Mouse (Mus musculus) limb, embryonic 11.5 days (tissue): ENCODE results near the gene Kmt2a. TPM values are rescaled to one million over a fixed set of nuclear protein-coding genes. Genes with fewer than 3 reads are reported as not detected.

Experiments used
- ATAC-seq: fragments of 200-750 bp; cut with Nextera tagmentation; 2 replicates; pipeline ENCODE4 v1.8.0; 2017; ENCODE audit warnings: low read depth; ENCODE audit not compliant: insufficient number of reproducible peaks, low FRiP score, low TSS enrichment
- DNase-seq: peaks from one replicate; pipeline ENCODE4 v3.0.0-alpha.2; 2015; ENCODE audit warnings: low spot score
- H3K27ac ChIP-seq: fragments of 300-500 bp; sonication (generic); replicated peaks from 2 replicates; pipeline ENCODE4 v1.5.1; 2014; ENCODE audit warnings: low read depth, mild to moderate bottlenecking, low read length
- H3K27me3 ChIP-seq: fragments of 300-500 bp; sonication (generic); 2 replicates; pipeline ENCODE4 v1.6.1; 2014; ENCODE audit warnings: mild to moderate bottlenecking, low read length, mixed read lengths; ENCODE audit not compliant: control insufficient read depth, insufficient read depth
- H3K36me3 ChIP-seq: fragments of 300-500 bp; sonication (generic); 2 replicates; pipeline ENCODE4 v1.6.1; 2014; ENCODE audit warnings: mild to moderate bottlenecking, low read length, moderate library complexity, mixed read lengths; ENCODE audit not compliant: control insufficient read depth, insufficient read depth
- H3K4me1 ChIP-seq: fragments of 300-500 bp; sonication (generic); 2 replicates; pipeline ENCODE4 v1.6.1; 2014; ENCODE audit warnings: low read length, mixed read lengths; ENCODE audit not compliant: control insufficient read depth, insufficient read depth
- H3K4me2 ChIP-seq: fragments of 300-500 bp; sonication (generic); 2 replicates; pipeline ENCODE4 v1.6.1; 2014; ENCODE audit warnings: low read depth, mild to moderate bottlenecking, moderate library complexity; ENCODE audit not compliant: severe bottlenecking
- H3K4me3 ChIP-seq: fragments of 300-500 bp; sonication (generic); 2 replicates; pipeline ENCODE4 v1.5.1; 2014; ENCODE audit warnings: low read depth, low read length
- H3K9ac ChIP-seq: fragments of 300-500 bp; sonication (generic); 2 replicates; pipeline ENCODE4 v1.6.1; 2014; ENCODE audit warnings: mild to moderate bottlenecking, low read length
- H3K9me3 ChIP-seq: fragments of 300-500 bp; sonication (generic); 2 replicates; pipeline ENCODE4 v1.6.1; 2016; ENCODE audit warnings: low read length; ENCODE audit not compliant: control insufficient read depth
- WGBS: fragments of 180-500 bp; shearing (Covaris S2); extraction: QIAGEN DNeasy Blood & Tissue Kit; methylation state at CpG from one replicate; pipeline ENCODE4 v1.1.7; 2014; 5-methylcytosine and 5-hydroxymethylcytosine counted together
- polyA plus RNA-seq: library from polyadenylated mRNA; unstranded; fragments of >200 nt; fragmentation: Nextera tagmentation; extraction: Ambion mirVana; gene quantifications from 2 replicates; pipeline ENCODE4 v1.2.1, GENCODE M21; 2014

The Kmt2a gene
- polyA plus RNA-seq: 13.7 and 14.8 TPM in 2 replicates

- Histone ChIP-seq H3K27me3 (no peaks in the 10 kb centered on the region), H3K4me3 (peak within 1 kb of the TSS; percentile 99), H3K9me3 (no peaks in the 10 kb centered on the region), H3K4me2 (peak within 1 kb of the TSS; percentile 77), H3K4me1 (peaks cover 9% of the 10 kb centered on the region), H3K36me3 (no peaks in the 10 kb centered on the region), H3K27ac (peak within 1 kb of the TSS; percentile 95), H3K9ac (peak within 1 kb of the TSS; percentile 93)
- DNase-seq (peak; percentile 100), ATAC-seq (peak; percentile 72)
- under 1% methylated on average over 47 of the region's 71 CpGs for WGBS
Measured at GRCm38 (mm10) chr9:44881221-44881871, at the start of gene Kmt2a. TSS of gene Kmt2a (minus strand) at chr9:44881296.

- peak overlapping the region; percentile 82; the same call in 1 of the 2 replicates for H3K27ac ChIP-seq
- peak overlapping the region; percentile 92 for H3K4me3 ChIP-seq
- 73% methylated on average over 2 of the region's 2 CpGs for WGBS
- no peaks in the 10 kb centered on the region for H3K36me3 ChIP-seq
- no peaks in the 10 kb centered on the region for H3K27me3 ChIP-seq
- peak overlapping the region; percentile 90; the same call in 1 of the 2 replicates for H3K9ac ChIP-seq
- ATAC-seq (no peak), DNase-seq (no peak)
- peaks cover 4% of the 10 kb centered on the region; the same call in 1 of the 2 replicates for H3K4me1 ChIP-seq
- no peaks in the 10 kb centered on the region for H3K9me3 ChIP-seq
- peak overlapping the region; percentile 81 for H3K4me2 ChIP-seq
Measured at GRCm38 (mm10) chr9:44921543-44921942, 40.4 kb upstream of the Kmt2a start.

DNA sequence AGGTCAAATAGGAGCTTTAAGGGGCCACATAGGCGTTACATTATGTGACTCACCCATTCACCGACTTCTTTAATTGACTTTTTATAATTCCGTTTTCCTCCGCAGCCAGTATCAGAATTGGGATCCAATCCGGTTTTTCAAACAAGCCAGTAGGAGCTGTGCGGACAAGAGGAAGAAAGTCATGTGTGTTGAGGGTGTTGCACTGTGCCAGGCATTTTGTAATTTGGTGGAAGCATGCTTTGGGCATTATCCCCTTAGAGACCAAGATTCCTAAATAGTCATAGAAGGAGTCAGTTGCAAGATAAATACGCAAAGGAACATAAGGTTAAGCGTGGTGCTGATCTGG is 40.0 kb upstream of the Kmt2a start:
- Histone ChIP-seq H3K4me1 (peaks cover 4% of the 10 kb centered on the region; the same call in 1 of the 2 replicates), H3K9me3 (no peaks in the 10 kb centered on the region), H3K4me2 (peak overlapping the region; percentile 81), H3K27ac (peak overlapping the region; percentile 82), H3K27me3 (no peaks in the 10 kb centered on the region), H3K9ac (peak overlapping the region; percentile 90), H3K36me3 (no peaks in the 10 kb centered on the region), H3K4me3 (peak overlapping the region; percentile 92)
- under 1% methylated on average over 8 of the region's 8 CpGs for WGBS
- DNase-seq (no peak), ATAC-seq (peak; percentile 73)

DNA sequence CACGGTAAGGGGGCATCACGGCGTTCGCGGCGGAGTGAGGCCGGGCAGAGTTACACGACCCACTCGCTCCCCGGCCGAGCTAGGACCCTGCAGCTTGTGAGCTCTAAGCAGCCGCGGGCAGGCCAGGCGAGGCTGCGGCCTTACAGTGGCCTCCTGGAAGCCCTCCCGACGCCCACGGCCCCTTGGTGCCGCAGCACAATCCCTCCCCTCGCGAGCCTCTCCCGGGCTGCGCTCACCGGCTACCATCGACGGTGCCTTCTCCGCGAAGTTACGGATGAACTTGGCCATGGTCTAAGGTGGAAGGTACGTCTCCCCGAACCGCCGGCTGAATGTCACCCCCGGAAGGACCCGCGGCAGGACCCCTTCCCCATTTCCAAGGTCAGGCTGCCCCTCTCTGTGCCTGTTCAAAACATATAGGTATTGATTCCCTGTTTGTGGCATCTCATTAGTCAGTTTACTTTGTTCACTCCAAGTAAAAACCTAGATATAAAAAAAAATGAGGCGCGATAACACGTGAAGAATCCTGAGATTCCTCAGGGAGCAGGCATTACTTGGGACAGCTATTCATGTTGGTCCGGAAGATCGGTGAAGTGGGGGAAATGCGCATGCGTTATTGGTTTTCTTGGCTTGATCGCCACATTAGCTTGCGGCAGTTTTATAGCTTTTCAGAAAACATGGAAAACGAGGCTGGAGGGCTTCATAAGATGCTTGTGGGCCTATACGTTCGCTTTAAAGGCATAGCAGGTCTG is 39.5 kb upstream of the Kmt2a start, which contains the start of gene Atp5l:
TSS of gene Atp5l (minus strand) at position 369 of the 749 bp plus-strand sequence.
- no peaks in the 10 kb centered on the region for H3K9me3 ChIP-seq
- no peaks in the 10 kb centered on the region for H3K27me3 ChIP-seq
- H3K4me1 ChIP-seq: peaks cover 4% of the 10 kb centered on the region; the same call in 1 of the 2 replicates
- H3K27ac ChIP-seq: peak within 1 kb of the TSS; percentile 82
- no peaks in the 10 kb centered on the region for H3K36me3 ChIP-seq
- peak within 1 kb of the TSS; percentile 90 for H3K9ac ChIP-seq
- DNase-seq: peak; percentile 90
- ATAC-seq: peak; percentile 86
- H3K4me2 ChIP-seq: peak within 1 kb of the TSS; percentile 81
- WGBS: under 1% methylated on average over 48 of the region's 48 CpGs
- peak within 1 kb of the TSS; percentile 92 for H3K4me3 ChIP-seq

- peak overlapping the region; percentile 92 for H3K4me3 ChIP-seq
- DNase-seq: no peak
- H3K27me3 ChIP-seq: no peaks in the 10 kb centered on the region
- peak overlapping the region; percentile 81 for H3K4me2 ChIP-seq
- H3K9ac ChIP-seq: peak overlapping the region; percentile 90
- ATAC-seq: no peak
- no peaks in the 10 kb centered on the region for H3K36me3 ChIP-seq
- H3K27ac ChIP-seq: no peak overlapping the region
- no peaks in the 10 kb centered on the region for H3K9me3 ChIP-seq
- WGBS: 44% methylated on average over 2 of the region's 2 CpGs
- H3K4me1 ChIP-seq: peaks cover 4% of the 10 kb centered on the region; the same call in 1 of the 2 replicates
Measured at GRCm38 (mm10) chr9:44919606-44920005, 38.5 kb upstream of the Kmt2a start.

- H3K4me3 ChIP-seq: no peak overlapping the region
- peaks cover 2% of the 10 kb centered on the region; the same call in 1 of the 2 replicates for H3K36me3 ChIP-seq
- no peak overlapping the region for H3K27ac ChIP-seq
- H3K9ac ChIP-seq: no peak overlapping the region
- peaks cover 4% of the 10 kb centered on the region; the same call in 1 of the 2 replicates for H3K4me1 ChIP-seq
- WGBS: 67% methylated on average over 1 of the region's 1 CpGs
- H3K4me2 ChIP-seq: no peak overlapping the region
- DNase-seq (peak; percentile 45), ATAC-seq (no peak)
- H3K27me3 ChIP-seq: no peaks in the 10 kb centered on the region
- H3K9me3 ChIP-seq: no peaks in the 10 kb centered on the region
Measured at GRCm38 (mm10) chr9:44916196-44916595, 35.1 kb upstream of the Kmt2a start.

DNA sequence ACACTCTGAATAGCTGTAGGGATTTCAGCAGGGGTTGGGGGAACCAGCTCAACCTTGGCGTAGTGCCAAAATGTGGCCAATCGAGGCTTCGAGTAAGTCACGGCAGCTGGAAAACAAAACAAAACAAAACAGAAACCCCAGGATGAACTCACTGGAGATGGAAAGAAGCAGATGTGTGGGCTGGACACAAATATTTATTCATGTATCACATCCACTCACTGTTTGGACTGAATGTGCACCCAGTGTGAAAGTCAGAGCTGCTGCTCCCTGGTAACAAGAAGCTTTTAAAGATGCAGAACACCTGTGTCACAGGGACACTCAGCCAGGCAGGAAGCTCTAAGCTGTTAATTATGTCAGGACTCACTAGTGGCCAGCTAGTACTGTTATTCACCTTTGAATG is 33.6 kb upstream of the Kmt2a start:
- H3K27ac ChIP-seq: no peak overlapping the region
- no peaks in the 10 kb centered on the region for H3K27me3 ChIP-seq
- no peak overlapping the region for H3K4me2 ChIP-seq
- H3K4me3 ChIP-seq: no peak overlapping the region
- ATAC-seq: no peak
- whole genome bisulfite sequencing: 80% methylated on average over 4 of the region's 4 CpGs
- H3K9ac ChIP-seq: no peak overlapping the region
- peaks cover 2% of the 10 kb centered on the region; the same call in 1 of the 2 replicates for H3K36me3 ChIP-seq
- no peak for DNase-seq
- no peaks in the 10 kb centered on the region for H3K9me3 ChIP-seq
- peaks cover 4% of the 10 kb centered on the region; the same call in 1 of the 2 replicates for H3K4me1 ChIP-seq

DNA sequence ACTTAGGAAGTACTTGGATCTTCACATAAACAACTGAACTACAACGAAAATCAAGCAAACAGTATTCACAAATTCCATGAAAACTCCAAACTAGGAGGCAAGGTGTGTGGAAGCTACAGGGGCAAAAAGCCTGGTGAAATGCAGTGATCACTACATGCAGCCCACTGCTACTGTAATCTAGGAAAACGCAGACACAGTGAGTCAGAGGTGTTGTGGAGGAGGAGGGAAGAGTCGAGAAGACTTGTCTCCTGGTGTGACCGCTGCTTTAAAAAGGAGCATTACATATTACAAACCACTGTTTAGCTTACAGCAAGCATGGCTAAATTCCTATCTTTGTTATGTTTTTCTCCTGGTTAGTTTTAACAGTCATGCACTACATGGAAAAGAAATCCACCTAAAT is 30.3 kb upstream of the Kmt2a start:
- no peak for DNase-seq
- H3K4me1 ChIP-seq: no peaks in the 10 kb centered on the region
- H3K36me3 ChIP-seq: peaks cover 2% of the 10 kb centered on the region; the same call in 1 of the 2 replicates
- no peak overlapping the region for H3K27ac ChIP-seq
- 90% methylated on average over 4 of the region's 4 CpGs for WGBS
- no peak overlapping the region for H3K9ac ChIP-seq
- H3K4me3 ChIP-seq: no peak overlapping the region
- ATAC-seq: no peak
- no peak overlapping the region for H3K4me2 ChIP-seq
- no peaks in the 10 kb centered on the region for H3K27me3 ChIP-seq
- no peaks in the 10 kb centered on the region for H3K9me3 ChIP-seq
